Mouse (Mus musculus) cortical plate, adult 2 months (tissue): ENCODE data around the gene Tmem138.

ENCODE experiments used
- CTCF ChIP-seq: fragments of 200-500 bp; IDR thresholded peaks from 2 replicates; pipeline ENCODE4 v1.5.1; 2011; ENCODE audit warnings: mild to moderate bottlenecking, control low read depth, low read length; ENCODE audit not compliant: insufficient read depth; ENCODE audit errors: extremely low read depth
- POLR2A ChIP-seq: fragments of 200-500 bp; IDR thresholded peaks from 2 replicates; pipeline ENCODE4 v1.6.1; 2011; ENCODE audit warnings: mild to moderate bottlenecking, low read length, control low read depth; ENCODE audit not compliant: insufficient read depth; ENCODE audit errors: extremely low read depth

GRCm38 (mm10) chr19:10557001-10557400 lies 20.2 kb downstream of the Tmem138 start:
- no peak for TF ChIP-seq CTCF
- no peak for TF ChIP-seq POLR2A
